Comparison of ENCODE assay signal across 36 mouse cellular contexts in the genomic region with DNA sequence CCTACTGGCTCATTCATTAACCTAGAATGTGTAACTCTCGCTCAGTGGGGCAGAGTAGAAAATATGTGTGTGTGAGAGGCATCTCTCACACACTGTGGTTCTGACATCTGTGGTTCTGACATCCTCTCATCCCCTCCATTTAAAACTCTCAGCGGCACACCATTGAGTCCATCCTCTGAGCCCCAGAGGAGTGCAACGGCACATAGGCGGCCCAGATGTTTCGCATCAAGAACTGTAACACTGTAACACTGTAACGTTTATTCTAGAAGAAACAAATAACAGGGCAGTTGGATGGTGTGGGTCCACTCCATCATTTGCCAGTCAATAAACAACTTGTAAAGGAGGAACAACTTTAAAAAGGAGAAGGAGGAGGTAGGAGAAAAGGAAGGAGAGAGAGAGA.
"Had no signal": no experiment of that assay in that cellular context is flagged by ENCODE, and none has a peak within 500 bp of the region (broad histone marks: within the 10 kb centered on the region; RNA-seq: fewer than 3 reads in every experiment).

No protein-coding gene starts in this region.

- DNase-seq: heart, adult 2 months; heart, postnatal 10 days; heart, postnatal 14 days; heart, postnatal 36 days; heart, postnatal 4 days; kidney, adult 11 months; kidney, adult 18-20 months; kidney, adult 2 months; kidney, adult 8-10 months; kidney, adult 9 months; kidney, postnatal 10 days; kidney, postnatal 14 days; kidney, postnatal 25 days; kidney, postnatal 36 days; kidney, postnatal 4 days; layer of hippocampus, adult 9-11 months; layer of hippocampus, postnatal 36 days had no signal

- H3K27ac ChIP-seq: heart, adult 2 months; heart, embryonic 10.5 days; heart, embryonic 13.5 days; heart, embryonic 15.5 days; hindbrain, embryonic 10.5 days; hindbrain, embryonic 12.5 days; hindbrain, embryonic 13.5 days; hindbrain, embryonic 14.5 days; hindbrain, embryonic 15.5 days; hindbrain, postnatal 0 days; intestine, embryonic 15.5 days; kidney, embryonic 15.5 days; kidney, postnatal 0 days; layer of hippocampus, adult 2 months had no signal

- H3K27me3 ChIP-seq: heart, embryonic 12.5 days; heart, embryonic 13.5 days; heart, embryonic 15.5 days; hindbrain, embryonic 12.5 days; hindbrain, embryonic 13.5 days; hindbrain, embryonic 15.5 days; intestine, embryonic 15.5 days; kidney, embryonic 15.5 days had no signal

- H3K9me3 ChIP-seq: heart, embryonic 10.5 days; heart, embryonic 12.5 days; heart, embryonic 13.5 days; heart, embryonic 15.5 days; hindbrain, embryonic 10.5 days; hindbrain, embryonic 12.5 days; hindbrain, embryonic 13.5 days; hindbrain, embryonic 15.5 days; intestine, embryonic 15.5 days; kidney, embryonic 15.5 days had no signal

- H3K4me3 ChIP-seq: heart, adult 2 months; heart, embryonic 10.5 days; heart, embryonic 12.5 days; heart, embryonic 13.5 days; heart, embryonic 15.5 days; hindbrain, embryonic 10.5 days; hindbrain, embryonic 12.5 days; hindbrain, embryonic 13.5 days; hindbrain, embryonic 15.5 days; intestine, embryonic 15.5 days; kidney, embryonic 15.5 days; layer of hippocampus, adult 2 months had no signal

- H3K9ac ChIP-seq: heart, embryonic 12.5 days; heart, embryonic 13.5 days; heart, embryonic 15.5 days; hindbrain, embryonic 12.5 days; hindbrain, embryonic 13.5 days; hindbrain, embryonic 14.5 days; hindbrain, embryonic 15.5 days; intestine, embryonic 15.5 days; kidney, embryonic 15.5 days had no signal

- H3K4me1 ChIP-seq: heart, embryonic 15.5 days; hindbrain, embryonic 12.5 days; hindbrain, embryonic 13.5 days; hindbrain, embryonic 15.5 days had no signal

- H3K36me3 ChIP-seq: heart, embryonic 10.5 days; heart, embryonic 12.5 days; heart, embryonic 13.5 days; heart, embryonic 15.5 days; hindbrain, embryonic 10.5 days; hindbrain, embryonic 12.5 days; hindbrain, embryonic 13.5 days; hindbrain, embryonic 15.5 days; intestine, embryonic 15.5 days; kidney, embryonic 15.5 days had no signal

- H3K4me2 ChIP-seq: heart, embryonic 11.5 days; heart, embryonic 12.5 days; heart, embryonic 13.5 days; heart, embryonic 15.5 days; hindbrain, embryonic 12.5 days; hindbrain, embryonic 13.5 days; hindbrain, embryonic 14.5 days; hindbrain, embryonic 15.5 days; intestine, embryonic 15.5 days; kidney, embryonic 15.5 days had no signal

- ATAC-seq: hindbrain, embryonic 16.5 days; hindbrain, postnatal 0 days; inflammation-experienced regulatory T-cells, adult 6 months; intestine, embryonic 15.5 days; intestine, embryonic 16.5 days; intestine, postnatal 0 days had no signal
